Mouse (Mus musculus) cerebellum, adult 11-12 months (tissue): Measurements from ENCODE around the gene Snf8.

Experiments used
- DNase-seq: peaks from one replicate; pipeline ENCODE4 v3.0.0; 2022

Gene Snf8

DNA sequence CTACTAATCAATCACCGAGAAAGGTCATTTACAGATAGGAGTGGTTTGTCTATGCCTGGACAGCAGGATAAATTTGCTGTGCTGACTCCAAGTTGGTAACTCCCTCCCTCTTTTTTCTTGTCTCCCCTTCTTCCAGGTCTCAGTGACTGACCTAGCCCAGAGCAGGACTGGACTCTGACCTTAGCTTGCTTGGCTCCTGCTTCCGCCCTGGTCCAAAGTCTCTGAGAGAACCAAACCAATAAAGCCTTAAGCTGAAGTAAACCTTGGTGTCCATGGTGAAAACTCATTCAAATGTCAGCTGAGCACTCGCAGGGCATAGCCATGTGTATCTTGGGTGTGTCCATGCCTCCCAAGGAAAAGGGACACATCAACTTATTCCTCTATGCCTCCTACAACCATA, 4.1 kb upstream of the Snf8 start:
- DNase-seq: no peak

DNA sequence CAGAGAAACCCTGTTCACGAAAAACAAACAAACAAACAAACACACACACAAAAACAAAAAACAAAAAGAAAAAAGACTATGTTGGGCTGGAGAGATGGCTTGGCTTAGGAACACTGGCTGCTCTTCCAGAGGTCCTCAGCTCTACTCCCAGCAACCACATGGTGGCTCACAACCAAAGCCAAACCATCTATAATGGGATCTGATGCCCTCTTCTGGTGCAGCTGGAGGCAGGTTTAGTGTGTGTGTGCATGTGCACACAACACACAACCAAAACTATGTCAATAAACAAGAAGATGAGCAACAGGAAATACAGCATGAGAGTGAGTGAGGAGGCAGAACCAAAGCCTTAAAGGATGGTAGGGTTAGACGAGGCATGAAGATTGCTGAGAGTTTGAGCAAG, 3.0 kb upstream of the Snf8 start:
- DNase-seq: no peak

DNA sequence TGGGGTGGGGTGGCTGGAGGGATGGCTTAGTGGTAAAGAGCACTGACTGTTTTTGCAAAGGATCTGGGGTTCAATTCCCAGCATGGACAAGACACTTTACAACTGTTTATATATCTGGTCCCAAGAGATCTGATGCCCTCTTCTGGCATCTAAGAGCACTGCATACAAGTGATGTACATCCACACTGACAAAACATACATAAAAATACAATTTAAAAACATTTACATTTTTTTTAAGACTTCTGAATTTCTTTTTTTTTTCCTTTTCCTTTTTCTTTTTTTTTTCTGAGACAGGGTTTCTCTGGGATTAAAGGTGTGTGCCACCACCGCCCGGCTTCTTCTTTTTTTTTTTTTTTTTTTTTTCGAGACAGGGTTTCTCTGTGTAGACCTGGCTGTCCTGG, 1.4 kb upstream of the Snf8 start:
- no peak for DNase-seq

DNA sequence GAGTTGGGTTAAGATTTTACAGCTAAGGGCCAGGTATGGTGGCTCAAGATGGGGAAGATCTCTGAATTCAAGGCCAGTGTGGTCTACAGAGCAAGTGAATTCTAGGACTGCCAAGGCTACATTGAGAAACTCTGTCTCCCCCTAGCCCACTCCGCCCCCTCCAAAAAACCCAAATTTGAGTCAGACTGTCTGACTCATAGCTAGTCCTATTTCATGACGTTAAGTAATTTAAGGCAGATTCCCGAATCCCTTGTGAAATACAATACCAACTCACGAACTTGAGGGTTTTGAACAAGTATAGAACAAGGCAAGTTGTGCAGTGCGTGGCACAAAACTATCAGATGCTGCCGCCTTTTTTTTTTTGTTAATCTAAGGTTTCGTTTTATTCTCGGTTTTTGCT, 569 bp upstream of the Snf8 start:
- no peak for DNase-seq

DNA sequence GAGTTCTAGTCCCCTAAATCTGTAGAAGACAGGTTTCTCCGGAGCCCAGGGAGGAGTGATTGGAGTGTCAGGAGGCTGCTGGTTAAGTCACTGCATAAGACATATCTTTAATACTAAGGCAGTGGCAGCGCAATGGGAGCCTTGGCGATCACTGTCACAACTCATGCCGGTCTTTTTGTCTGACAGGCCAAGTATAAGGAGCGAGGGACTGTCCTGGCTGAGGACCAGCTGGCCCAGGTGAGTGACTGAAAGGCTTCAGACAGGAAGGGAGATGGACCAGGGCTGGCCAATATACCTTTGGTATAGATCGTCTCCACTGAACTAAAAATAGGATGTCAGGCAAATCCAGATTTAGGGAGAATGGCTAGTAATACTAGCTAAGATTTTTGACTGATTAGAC, 448 bp downstream of the Snf8 start:
- peak; percentile 36 for DNase-seq

DNA sequence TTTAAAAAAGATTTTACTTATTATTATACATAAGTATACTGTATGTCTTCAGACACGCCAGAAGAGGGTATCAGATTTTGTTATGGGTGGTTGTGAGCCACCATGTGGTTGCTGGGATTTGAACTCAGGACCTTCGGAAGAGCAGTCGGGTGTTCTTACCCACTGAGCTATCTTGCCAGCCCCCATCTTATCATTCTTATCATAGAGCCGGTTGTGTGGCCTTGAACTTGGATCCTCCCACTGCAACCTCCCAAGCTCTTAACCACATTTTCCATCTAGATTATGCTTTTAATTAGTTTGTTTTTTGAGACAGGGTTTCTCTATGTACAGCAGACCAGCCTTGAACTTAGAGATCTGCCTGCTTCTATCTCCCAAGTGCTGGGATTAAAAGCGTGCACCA, 2.8 kb downstream of the Snf8 start:
- no peak for DNase-seq

DNA sequence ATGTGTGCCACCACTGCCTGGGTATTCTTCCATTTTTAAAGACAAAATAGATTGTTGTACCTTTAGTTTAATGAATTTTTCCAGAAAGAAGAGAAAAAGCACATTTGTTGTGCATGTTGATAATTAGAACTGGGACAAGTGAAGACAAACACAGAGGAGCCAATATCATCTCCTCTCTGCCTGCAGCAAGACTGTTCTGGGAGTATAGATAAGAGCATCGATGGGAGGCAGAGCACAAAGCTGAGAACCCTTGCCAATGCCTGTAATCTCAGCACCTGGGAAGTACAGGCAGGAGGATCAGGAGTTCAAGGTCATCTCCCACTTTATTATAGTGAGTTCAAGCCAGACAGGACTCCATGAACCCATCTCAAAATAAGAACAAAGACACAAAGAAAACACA, 3.9 kb downstream of the Snf8 start:
- no peak for DNase-seq

DNA sequence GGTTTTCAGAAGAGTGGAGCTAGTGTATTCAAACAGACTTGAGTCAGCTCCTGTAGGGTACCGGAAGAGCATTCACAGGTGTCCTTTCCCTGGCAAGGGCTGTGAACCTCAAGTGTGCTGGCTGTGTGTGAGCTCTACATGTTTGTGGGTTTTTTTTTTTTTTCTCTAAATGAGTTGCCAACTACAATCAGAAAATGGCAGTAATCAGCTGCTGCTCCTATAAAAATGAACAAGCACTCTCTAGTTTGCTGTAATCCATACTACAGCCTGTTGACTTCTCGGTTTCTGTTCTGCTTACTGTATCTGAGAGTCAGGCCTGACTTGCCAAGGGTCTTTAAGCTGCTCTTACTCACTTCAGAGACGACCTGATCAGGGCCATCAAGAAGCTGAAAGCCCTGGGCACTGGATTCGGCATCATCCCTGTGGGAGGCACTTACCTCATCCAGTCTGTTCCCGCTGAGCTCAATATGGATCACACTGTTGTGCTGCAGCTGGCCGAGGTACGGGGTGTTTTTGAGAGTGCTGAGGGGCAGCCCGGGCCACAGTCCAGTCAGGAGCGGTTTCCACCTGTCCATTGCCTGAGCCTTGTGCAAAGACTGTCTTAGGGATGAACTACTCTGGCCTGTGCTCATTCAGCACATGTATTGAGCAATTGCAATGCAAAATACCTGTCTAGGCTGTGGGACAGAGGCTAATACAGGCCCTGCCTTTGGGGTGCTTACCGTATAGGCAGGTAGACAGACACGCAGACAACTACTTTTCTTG, 10.3 kb downstream of the Snf8 start:
- no peak for DNase-seq

DNA sequence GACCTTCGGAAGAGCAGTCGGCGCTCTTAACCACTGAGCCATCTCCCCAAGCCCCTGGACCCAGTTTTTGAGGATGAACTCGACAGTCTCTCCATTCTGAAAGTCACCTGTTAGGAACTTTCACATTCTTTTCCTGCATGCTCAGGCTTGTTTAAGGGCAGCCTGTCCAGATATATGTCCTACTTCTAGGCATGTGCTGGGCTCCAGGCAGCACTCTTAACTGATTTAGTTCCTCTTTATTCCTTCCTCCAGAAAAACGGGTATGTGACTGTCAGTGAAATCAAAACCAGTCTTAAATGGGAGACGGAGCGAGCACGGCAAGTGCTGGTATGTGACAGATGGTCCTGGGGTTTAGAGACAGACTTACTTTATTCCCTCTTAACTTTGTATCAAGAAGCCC, 11.3 kb downstream of the Snf8 start:
- no peak for DNase-seq

DNA sequence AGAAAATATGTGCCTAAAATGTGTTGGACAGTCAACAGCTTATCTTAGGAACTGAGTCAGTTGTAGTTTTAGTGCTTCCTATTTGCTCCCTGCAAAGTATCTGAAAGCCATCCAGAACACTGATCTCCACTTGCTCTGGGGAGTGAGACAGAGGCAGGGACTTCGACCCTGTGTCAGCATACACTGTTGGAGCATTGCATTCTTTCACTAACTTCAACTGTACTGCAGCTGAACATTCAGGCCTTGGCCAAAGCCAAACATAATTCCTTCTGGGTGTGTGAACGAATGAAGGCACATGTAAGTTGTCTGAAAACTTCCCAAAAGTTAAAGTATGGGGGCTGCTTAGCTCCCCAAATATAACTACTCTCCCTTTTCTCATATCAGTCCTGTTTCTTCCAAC, 12.1 kb downstream of the Snf8 start:
- no peak for DNase-seq

DNA sequence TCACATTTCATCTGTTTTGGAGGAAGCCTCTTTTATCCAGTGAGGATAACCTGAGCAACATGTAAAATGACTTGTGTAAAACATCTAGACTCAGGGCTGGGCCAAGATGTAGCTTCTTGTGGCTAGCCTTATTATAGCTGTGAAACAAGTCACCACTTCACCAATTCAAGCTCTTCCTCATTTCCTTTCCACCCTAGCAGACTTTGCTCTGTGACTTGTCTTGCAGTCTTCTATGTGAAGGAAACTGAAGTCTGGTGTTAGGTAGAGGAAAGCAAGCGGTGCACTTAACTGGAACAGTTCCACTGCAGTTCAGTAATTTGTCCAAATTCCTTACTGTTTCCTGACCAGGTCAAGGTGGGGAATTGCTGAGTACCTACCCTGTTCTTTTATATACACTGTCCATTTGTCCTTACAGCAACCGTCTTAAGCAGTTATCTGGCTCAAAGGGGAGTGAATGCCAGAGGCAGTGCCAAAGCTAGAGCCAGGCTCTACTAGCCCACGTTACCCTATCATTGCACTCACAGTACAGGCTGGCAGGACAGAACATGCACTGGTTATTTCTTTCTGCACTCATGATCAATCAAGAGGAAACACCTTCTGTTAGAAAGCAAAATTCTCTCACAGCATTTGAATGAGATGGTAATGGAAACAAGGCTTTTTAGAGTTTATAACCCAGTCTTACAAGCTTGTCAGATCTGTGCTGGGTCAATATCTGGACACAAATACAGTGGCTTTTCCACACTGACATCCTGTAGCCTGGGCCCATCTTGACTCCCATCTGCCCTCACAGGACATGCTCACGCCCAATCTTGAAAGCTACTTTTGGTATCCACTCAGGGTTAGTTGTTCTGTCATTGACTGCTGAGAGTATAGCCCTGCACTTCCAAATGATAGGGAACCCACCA, 13.0 kb downstream of the Snf8 start:
- DNase-seq: no peak

DNA sequence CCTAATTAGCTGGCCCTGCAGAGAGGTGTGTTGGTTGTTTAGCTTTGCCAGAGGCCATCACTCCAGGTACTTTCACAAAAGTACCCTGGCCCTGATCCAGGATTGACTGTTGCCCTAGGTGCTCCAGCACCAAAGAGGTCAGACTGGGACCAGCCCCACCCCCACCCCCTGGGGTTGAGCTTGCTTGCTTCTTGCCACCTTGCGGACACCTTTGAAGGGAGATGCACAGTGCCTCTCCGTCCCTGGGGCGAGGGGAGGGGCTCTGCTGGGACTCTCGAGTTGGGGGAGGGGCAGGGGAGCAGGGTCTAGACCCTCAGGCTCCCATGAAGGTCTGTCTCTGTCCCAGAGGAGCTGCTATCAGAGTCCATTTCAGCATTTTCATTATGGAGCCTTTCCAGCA, 15.3 kb downstream of the Snf8 start:
- DNase-seq: no peak

DNA sequence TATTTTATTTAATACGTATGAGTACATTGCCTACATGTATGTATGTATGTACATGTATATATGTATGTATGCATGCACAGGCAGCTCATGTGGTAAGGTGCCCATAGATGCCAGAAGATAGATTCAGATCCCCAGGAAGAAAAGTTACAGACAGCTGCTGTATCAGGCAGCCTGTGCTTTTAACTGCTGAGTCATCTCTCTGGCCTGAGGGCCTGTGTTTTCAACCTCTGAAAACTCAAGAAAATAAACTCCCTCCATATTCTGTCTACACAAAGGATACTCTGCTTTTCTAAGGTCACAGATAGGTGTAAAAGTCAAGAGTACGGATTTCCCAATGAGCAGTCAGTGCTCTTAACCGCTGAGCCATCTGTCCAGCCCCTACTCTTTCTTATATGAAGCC, 16.2 kb downstream of the Snf8 start:
- DNase-seq: no peak

DNA sequence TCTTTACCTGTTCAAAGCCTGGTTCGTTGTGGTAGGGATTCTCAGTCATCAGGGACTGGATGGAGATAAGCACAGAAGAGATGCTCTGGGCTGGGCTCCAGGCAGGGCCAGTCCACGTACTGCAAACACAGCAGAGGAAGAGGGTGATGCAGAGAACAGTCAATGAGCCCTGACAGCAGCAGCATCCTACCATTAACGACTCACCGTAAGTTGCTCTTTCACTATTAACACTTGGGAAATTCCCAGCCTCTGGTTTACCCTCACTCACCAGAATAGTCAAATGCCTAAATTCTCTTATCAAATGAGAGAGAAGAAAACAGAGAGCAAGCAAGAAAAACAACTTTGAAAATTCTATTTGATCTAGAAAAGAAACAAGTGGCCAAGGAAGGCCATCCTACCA, 23.6 kb downstream of the Snf8 start:
- no peak for DNase-seq

DNA sequence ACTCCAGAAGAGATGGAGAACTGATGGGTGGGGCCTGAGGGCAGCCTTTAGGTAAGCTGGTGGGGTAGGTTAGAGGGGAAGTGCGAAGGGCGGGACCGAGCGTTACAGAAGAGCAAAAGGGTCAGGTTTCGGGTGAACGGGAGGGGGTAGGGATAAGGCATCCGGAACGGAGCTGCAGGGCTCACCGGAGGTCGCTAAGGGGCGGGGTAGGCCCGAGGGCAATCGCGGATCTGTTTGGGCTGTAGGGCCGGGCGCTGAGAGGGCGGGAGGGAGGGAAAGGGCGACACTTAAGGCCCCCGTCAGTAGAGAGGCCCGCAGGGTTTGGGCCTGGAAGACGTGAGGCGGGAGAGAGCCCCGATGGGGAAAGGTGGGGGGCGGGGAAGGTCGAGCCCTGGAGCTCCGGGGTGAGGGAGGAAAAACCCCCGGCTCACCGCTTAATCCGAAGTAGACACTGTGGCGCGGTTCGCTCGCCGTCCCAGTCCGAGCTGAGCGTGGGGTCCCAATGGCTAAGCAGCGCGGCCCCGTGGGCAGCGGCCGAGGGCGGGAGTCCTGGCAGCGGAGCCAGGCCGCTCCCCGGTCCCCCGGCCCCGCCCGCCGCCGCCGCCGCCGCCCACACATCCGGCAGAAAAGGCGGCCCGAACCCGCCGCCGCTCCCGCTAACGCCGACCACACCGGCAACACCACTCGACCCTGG, 30.0 kb downstream of the Snf8 start:
- DNase-seq: peak; percentile 57

DNA sequence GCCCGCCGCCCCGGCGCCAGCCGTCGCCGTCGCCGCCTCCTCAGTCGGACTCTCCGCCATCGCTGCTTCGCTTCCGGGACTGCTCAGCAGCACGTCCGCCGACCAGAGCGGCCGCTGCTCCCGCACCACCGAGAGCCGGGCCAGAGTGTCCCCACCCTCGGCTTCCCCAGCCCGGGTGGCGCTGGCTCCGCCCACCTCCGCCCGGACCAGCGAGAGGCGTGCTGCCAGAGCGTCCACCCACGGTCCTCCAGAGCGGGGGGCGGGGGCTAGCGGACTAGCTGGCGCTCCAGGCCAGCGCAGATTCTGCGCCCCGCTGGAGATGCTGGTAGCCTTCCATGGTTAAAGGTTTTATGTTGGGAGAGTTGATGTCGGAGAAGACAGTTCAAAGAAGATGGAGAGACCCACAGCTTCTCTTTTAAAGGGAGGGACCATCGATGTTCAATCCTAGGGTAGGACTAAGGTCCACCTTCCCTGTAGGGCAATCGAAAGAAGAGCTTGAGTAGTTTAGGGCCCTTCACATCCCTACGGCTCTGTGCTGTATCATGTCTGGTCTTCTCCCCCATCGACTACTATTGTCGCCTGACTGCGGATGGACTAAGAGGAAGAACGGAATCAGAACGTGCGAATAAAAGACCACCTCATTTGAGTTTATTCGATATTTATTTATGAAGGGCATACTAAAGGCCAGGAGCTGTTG, 30.7 kb downstream of the Snf8 start, which contains the start of gene Ube2z:
Gene Ube2z, minus strand, starts transcription at position 174 of the 697 bp plus-strand sequence.
- DNase-seq: peak; percentile 98

DNA sequence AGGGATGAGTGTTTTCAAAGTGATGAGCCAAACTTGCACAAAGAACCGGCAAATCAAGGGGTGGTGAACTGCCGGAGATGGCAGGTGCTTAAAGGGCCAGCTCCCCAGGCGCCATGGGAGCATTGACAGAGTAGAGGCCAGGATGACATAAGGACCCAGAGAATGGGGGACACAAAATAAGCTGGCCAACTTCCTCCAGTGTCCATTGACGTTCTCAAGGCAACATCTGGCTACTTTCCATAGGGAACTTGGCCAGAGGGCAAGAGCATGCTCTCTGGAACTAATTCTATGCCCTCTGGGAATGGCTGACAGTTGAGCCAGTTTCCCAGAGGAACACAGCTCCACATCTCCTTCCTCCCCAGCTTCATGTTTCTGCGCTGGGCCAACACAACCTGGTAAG, 33.5 kb downstream of the Snf8 start:
- peak; percentile 39 for DNase-seq

DNA sequence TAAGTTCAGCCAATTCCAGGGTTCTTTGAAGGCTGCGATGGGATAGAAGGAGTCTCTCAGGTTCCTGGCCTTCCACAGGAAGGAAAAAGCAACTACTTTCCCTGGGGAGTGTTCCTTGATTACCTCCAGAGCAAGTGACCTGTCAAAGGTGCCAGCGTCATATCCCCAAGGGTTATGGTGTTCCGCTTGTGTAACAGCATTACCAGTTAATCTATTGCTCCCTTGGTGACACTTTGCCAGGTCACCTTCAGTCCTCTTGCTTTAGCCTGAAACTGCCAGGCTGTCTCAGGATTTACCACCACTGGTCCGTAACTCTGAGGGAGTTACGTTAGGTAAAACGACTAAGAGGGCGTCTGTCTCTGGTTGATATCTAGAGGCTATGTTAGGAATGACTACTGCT, 35.7 kb downstream of the Snf8 start:
- DNase-seq: no peak

DNA sequence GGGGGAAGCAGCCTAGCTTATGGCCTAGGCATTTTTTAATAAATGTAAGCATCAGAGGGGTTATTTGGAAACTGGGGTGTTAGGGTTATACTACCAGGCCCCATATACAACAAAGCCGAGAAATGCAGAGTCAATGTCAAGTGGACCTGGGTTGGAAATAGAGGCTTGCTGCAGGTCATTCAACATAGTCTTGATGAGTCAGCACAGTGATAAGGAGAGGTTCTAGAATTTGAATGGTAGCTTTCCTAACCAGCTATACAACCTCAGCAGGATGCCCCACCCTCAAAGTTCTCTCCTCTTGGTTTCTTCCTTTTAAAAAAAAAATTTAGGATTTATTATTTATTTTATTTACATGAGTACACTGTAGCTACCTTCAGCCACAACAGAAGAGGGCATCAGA, 36.3 kb downstream of the Snf8 start:
- no peak for DNase-seq

DNA sequence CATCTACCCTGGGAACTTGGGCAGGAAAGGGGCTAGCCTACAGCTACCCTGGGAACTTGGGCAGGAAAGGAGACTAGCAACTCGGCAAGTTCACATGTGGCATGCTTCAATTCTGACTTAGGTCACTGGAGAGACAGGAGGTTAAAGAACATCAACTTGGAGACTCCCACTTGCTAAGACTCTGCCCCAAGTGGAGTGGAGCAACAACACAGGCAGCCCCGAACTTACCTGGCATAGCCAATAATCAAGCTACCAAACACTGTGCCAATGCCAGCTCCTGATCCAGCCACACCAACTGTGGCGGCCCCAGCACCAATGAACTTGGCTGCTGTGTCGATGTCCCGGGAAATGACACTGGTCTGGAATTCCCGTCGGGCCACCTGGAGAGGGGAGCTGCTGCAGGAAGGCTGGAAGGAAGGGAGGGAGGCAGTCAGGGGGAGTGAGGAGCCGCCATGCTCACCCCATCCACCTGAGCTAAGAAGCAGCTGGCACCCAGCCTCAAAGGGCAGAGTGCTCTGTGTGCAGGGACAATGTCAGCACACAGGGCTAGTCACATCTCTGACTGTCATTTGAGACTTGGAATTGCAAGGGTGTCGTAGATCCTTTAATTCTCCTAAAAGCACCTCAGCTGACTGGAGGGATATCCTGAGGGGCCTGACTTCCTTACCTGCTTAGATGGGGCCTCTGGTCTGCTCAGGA, 38.8 kb downstream of the Snf8 start:
- peak; percentile 51 for DNase-seq

DNA sequence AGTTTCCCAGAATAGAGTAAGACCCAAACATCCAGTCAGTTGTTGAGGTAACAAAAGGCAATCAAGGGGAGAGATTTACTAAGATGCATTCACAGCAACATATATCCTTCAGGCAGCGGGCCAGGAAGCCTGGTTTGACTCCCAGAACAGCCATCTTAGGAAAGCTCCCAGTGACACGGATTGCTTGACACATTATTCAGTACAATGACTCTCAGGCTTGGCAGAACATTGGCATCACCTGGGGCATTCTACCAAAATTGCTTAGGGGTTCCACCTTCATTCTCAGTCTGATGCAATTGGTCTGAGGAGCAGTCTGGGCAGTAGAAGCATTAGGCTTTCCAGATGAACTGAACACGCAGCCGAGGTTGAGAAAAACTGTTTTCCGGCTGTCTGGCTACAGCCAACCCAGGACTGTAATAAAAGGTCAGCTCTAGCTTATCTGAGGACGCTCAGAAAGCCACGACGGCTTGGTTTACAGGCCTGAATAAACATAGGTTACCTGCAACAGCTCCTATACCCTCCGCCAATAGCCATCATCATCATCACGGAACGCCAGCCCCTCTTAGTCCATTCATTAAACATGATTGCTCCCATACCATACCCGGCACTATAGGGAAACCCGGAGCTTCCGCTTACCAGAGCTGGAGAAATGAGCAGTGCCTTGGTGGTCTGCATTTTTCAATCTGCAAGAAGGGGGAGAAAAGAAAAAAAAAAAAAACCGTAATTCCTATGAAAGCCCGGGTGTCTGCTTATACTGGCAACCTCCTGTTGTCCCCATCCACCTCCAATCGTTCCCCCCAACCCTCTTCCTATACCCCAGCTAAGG, 39.9 kb downstream of the Snf8 start:
- peak; percentile 67 for DNase-seq

DNA sequence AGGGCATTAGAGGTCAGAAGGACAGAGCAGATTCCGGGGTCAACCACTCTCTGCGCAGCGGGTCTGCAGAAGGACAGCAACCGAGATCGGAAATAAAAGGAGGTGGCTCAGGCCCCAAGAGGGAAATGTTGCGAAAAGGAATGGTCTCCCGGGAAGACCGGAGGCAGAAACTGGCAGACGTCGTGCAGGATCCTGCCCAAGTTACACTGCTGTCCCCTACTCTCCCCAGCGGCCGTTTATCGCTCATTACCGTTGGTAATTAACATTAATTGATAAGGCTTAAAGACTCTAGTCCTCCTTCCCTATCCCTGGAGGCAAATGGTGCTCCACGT, 40.5 kb downstream of the Snf8 start:
- no peak for DNase-seq
